Mouse (Mus musculus): Measurements from ENCODE around the gene Magi2.

Gene Magi2

GRCm38 (mm10) chr5:20653425-20654185 is 1426.8 kb downstream of the Magi2 start:
- DNase-seq (ENCODE audit: low spot score in 2 of 2): no peak

- peak; percentile 27 to 32 for DNase-seq (ENCODE audit: low spot score in 2 of 2)
These were observed 1428.1 kb downstream of the Magi2 start for GRCm38 (mm10) chr5:20654766-20655472.

GRCm38 (mm10) chr5:20657056-20657455 is 1430.2 kb downstream of the Magi2 start:
- no peak for DNase-seq (ENCODE audit: low spot score in 2 of 2)

GRCm38 (mm10) chr5:20667601-20668000 is 1440.8 kb downstream of the Magi2 start:
- DNase-seq (ENCODE audit: low spot score in 2 of 2): no peak

- no peak for DNase-seq (ENCODE audit: low spot score in 2 of 2)
These were observed 1442.0 kb downstream of the Magi2 start for GRCm38 (mm10) chr5:20668736-20669355.

- DNase-seq (ENCODE audit: low spot score in 2 of 2): no peak
These were observed 1442.6 kb downstream of the Magi2 start for GRCm38 (mm10) chr5:20669456-20669855.

GRCm38 (mm10) chr5:20671826-20672225 is 1445.0 kb downstream of the Magi2 start:
- no peak for DNase-seq (ENCODE audit: low spot score in 2 of 2)

- DNase-seq (ENCODE audit: low spot score in 2 of 2): no peak
These were observed 1447.7 kb downstream of the Magi2 start for GRCm38 (mm10) chr5:20674523-20674922.

GRCm38 (mm10) chr5:20675163-20675665 is 1448.4 kb downstream of the Magi2 start:
- no peak for DNase-seq (ENCODE audit: low spot score in 2 of 2)

GRCm38 (mm10) chr5:20676193-20676871 is 1449.5 kb downstream of the Magi2 start:
- DNase-seq (ENCODE audit: low spot score in 2 of 2): no peak

GRCm38 (mm10) chr5:20677246-20677645 is 1450.4 kb downstream of the Magi2 start:
- no peak for DNase-seq (ENCODE audit: low spot score in 2 of 2)

- no peak for DNase-seq (ENCODE audit: low spot score in 2 of 2)
These were observed 1451.7 kb downstream of the Magi2 start for GRCm38 (mm10) chr5:20678573-20678972.

GRCm38 (mm10) chr5:20679920-20680319 is 1453.1 kb downstream of the Magi2 start:
- DNase-seq (ENCODE audit: low spot score in 2 of 2): no peak

GRCm38 (mm10) chr5:20680833-20681530 is 1454.1 kb downstream of the Magi2 start:
- DNase-seq (ENCODE audit: low spot score in 2 of 2): peak; percentile 69 to 73

GRCm38 (mm10) chr5:20681660-20682059 is 1454.8 kb downstream of the Magi2 start:
- no peak for DNase-seq (ENCODE audit: low spot score in 2 of 2)

- DNase-seq (ENCODE audit: low spot score in 2 of 2): no peak
These were observed 1455.4 kb downstream of the Magi2 start for GRCm38 (mm10) chr5:20682208-20682607.

GRCm38 (mm10) chr5:20684112-20684511 is 1457.3 kb downstream of the Magi2 start:
- DNase-seq (ENCODE audit: low spot score in 2 of 2): no peak

- DNase-seq (ENCODE audit: low spot score in 2 of 2): no peak
These were observed 1465.4 kb downstream of the Magi2 start for GRCm38 (mm10) chr5:20692230-20692629.

- no peak for DNase-seq (ENCODE audit: low spot score in 2 of 2)
These were observed 1472.3 kb downstream of the Magi2 start for GRCm38 (mm10) chr5:20699116-20699515.

- DNase-seq (ENCODE audit: low spot score in 2 of 2): peak; percentile 79 to 82
These were observed 1474.9 kb downstream of the Magi2 start for GRCm38 (mm10) chr5:20701483-20702421.

Measured in spleen, postnatal 36 days (tissue).